Mouse (Mus musculus) heart, postnatal 0 days (tissue): ENCODE measurements around the gene Galnt17.

Experiments used
- CTCF ChIP-seq: IDR thresholded peaks from 2 replicates; pipeline ENCODE4 v1.5.1; 2016; ENCODE audit warnings: antibody characterized with exemption, control low read depth, low read depth
- EP300 ChIP-seq: IDR thresholded peaks from 2 replicates; pipeline ENCODE4 v1.6.1; 2016; ENCODE audit warnings: antibody characterized with exemption, low read depth

- no peak for TF ChIP-seq EP300
- no peak for TF ChIP-seq CTCF
Measured at GRCm38 (mm10) chr5:131065174-131065573, 243.1 kb downstream of the Galnt17 start.
